ENCODE assay signal across 16 mouse cellular contexts in the genomic region with DNA sequence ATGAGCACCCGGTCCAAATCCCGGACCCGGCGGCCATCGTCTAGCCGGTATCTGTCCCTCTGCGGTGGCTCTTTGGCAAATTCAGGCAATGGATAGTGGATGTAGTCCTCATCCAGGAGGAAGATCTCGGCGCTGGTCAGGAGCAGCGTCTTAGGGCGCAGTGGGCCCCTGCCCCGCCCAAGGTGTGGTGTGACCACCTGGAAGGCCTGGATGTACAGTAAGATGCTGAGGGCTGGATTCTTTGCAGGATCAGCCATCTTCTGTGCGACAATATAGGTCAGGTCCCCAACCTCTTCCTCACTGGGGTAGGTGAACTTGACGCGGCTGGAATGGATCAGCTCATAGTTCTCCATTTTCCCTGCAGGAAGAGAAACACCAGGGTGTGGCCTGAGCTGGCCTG.
"Had no signal": no experiment of that assay in that cellular context is flagged by ENCODE, and none has a peak within 500 bp of the region (broad histone marks: within the 10 kb centered on the region; RNA-seq: fewer than 3 reads in every experiment).

No protein-coding gene starts in this region.

- DNase-seq: kidney, postnatal 25 days; liver, embryonic 13.5 days; lung, adult 2 months; lung, postnatal 14 days; lung, postnatal 4 days; right cerebral cortex, adult 18-20 months; right cerebral cortex, postnatal 14 days; thymus, postnatal 25 days had no signal

- ATAC-seq: midbrain, embryonic 15.5 days had no signal

- H3K9ac ChIP-seq: limb, embryonic 12.5 days; limb, embryonic 15.5 days; liver, embryonic 13.5 days; midbrain, embryonic 12.5 days; midbrain, embryonic 15.5 days; neural tube, embryonic 12.5 days; neural tube, embryonic 15.5 days; stomach, embryonic 15.5 days had no signal

- H3K4me2 ChIP-seq: limb, embryonic 12.5 days; limb, embryonic 15.5 days; liver, embryonic 13.5 days; midbrain, embryonic 12.5 days; midbrain, embryonic 15.5 days; neural tube, embryonic 12.5 days; neural tube, embryonic 15.5 days; stomach, embryonic 15.5 days had no signal

- H3K27ac ChIP-seq: kidney, postnatal 0 days; limb, embryonic 12.5 days; limb, embryonic 15.5 days; liver, embryonic 13.5 days; midbrain, embryonic 15.5 days; neural tube, embryonic 12.5 days; neural tube, embryonic 15.5 days; stomach, embryonic 15.5 days had no signal

- H3K4me3 ChIP-seq: limb, embryonic 12.5 days; limb, embryonic 15.5 days; liver, embryonic 13.5 days; midbrain, embryonic 12.5 days; midbrain, embryonic 15.5 days; neural tube, embryonic 12.5 days; neural tube, embryonic 15.5 days; stomach, embryonic 15.5 days had no signal

- H3K9me3 ChIP-seq: limb, embryonic 12.5 days; limb, embryonic 15.5 days; liver, embryonic 13.5 days; midbrain, embryonic 12.5 days; midbrain, embryonic 15.5 days; neural tube, embryonic 12.5 days; neural tube, embryonic 15.5 days; stomach, embryonic 15.5 days had no signal

- H3K27me3 ChIP-seq: limb, embryonic 12.5 days; limb, embryonic 15.5 days; midbrain, embryonic 12.5 days; midbrain, embryonic 15.5 days; neural tube, embryonic 12.5 days; neural tube, embryonic 15.5 days; stomach, embryonic 15.5 days had no signal

- H3K4me1 ChIP-seq: midbrain, embryonic 12.5 days; midbrain, embryonic 15.5 days; neural tube, embryonic 12.5 days had no signal
